Mouse (Mus musculus): ENCODE measurements around the gene Smim27. TPM values are rescaled to one million over a fixed set of nuclear protein-coding genes. Genes with fewer than 3 reads are reported as not detected.

Smim27 gene
- total and polyA plus RNA-seq, 2 experiments from 2014 or later: 3.0 to 13.9 TPM

GRCm38 (mm10) chr4:40227131-40227530 is 42.2 kb upstream of the Smim27 start:
- H3K9me3 ChIP-seq (ENCODE audit: low read length): no peaks in the 10 kb centered on the region
- ATAC-seq (ENCODE audit: low FRiP score): no peak
- H3K4me2 ChIP-seq (ENCODE audit: low read depth, low read length, poor library complexity, severe bottlenecking): no peak overlapping the region
- no peaks in the 10 kb centered on the region for H3K27me3 ChIP-seq (ENCODE audit: insufficient read depth, low read length)
- DNase-seq (ENCODE audit: low spot score): no peak
- H3K36me3 ChIP-seq (ENCODE audit: insufficient read depth, low read length): no peaks in the 10 kb centered on the region
- H3K4me1 ChIP-seq (ENCODE audit: insufficient read depth, low read length): no peaks in the 10 kb centered on the region
- WGBS: 93% methylated on average over 11 of the region's 11 CpGs
- H3K4me3 ChIP-seq (ENCODE audit: low read depth, low read length): no peak overlapping the region
- no peak overlapping the region for H3K9ac ChIP-seq (replicated peaks; ENCODE audit: low read length, poor library complexity, severe bottlenecking)
- H3K27ac ChIP-seq (ENCODE audit: low read depth, low read length): no peak overlapping the region
- no peak for TF ChIP-seq CTCF (IDR thresholded peaks at IDR 0.05)

DNA sequence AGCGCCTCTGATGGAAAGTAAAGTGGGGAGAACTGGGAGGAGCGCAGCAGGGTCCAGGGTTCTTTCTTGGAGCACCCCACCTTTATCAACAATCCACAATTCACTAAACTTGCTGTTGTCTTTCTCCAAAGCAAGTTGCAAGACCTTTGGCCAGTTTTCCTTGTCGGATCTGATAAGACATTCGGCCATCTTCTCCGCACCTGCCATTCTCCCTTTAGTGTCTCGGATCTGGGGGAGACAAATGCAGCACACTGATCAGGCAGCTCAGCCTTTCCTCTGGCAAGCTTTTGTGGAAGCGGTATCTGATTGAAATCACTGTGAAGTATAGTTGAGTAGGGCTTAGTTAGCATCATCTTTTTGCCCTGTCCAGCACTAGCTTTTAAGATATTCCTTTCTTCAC is 41.5 kb upstream of the Smim27 start:
- Histone ChIP-seq H3K4me2 (ENCODE audit: low read depth, low read length, poor library complexity, severe bottlenecking) (no peak overlapping the region), H3K4me1 (ENCODE audit: insufficient read depth, low read length) (no peaks in the 10 kb centered on the region), H3K9me3 (ENCODE audit: low read length) (no peaks in the 10 kb centered on the region), H3K27me3 (ENCODE audit: insufficient read depth, low read length) (no peaks in the 10 kb centered on the region), H3K27ac (ENCODE audit: low read depth, low read length) (no peak overlapping the region), H3K9ac (replicated peaks; ENCODE audit: low read length, poor library complexity, severe bottlenecking) (no peak overlapping the region), H3K36me3 (ENCODE audit: insufficient read depth, low read length) (no peaks in the 10 kb centered on the region), H3K4me3 (ENCODE audit: low read depth, low read length) (no peak overlapping the region)
- no peak for TF ChIP-seq CTCF (IDR thresholded peaks at IDR 0.05)
- DNase-seq (ENCODE audit: low spot score): no peak
- WGBS: 90% methylated on average over 7 of the region's 7 CpGs
- ATAC-seq (ENCODE audit: low FRiP score): no peak

DNA sequence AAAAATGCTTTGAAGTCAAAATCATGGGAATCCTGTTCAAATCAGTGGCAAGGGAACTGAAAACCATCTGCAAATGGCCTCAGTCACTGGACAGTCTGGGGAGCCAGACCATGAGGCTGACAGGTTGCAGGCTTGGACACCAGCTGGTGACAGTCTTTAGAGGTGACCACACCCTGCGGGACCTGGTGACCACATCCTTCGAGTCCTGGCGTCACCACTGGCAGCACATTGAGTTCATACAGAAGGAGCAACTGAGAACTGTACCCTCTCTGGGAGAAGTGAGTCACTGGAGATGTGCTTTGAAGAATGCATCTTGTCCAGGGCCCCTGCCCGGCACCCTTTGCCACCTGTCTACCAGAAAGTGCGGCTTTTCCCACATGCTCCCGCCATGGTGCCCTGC is 39.7 kb upstream of the Smim27 start:
- no peaks in the 10 kb centered on the region for H3K9me3 ChIP-seq (ENCODE audit: low read length)
- TF ChIP-seq CTCF (IDR thresholded peaks at IDR 0.05): no peak
- ATAC-seq (ENCODE audit: low FRiP score) (no peak), DNase-seq (ENCODE audit: low spot score) (no peak)
- H3K9ac ChIP-seq (replicated peaks; ENCODE audit: low read length, poor library complexity, severe bottlenecking): no peak overlapping the region
- H3K27ac ChIP-seq (ENCODE audit: low read depth, low read length): no peak overlapping the region
- no peak overlapping the region for H3K4me2 ChIP-seq (ENCODE audit: low read depth, low read length, poor library complexity, severe bottlenecking)
- H3K4me3 ChIP-seq (ENCODE audit: low read depth, low read length): no peak overlapping the region
- H3K4me1 ChIP-seq (ENCODE audit: insufficient read depth, low read length): no peaks in the 10 kb centered on the region
- no peaks in the 10 kb centered on the region for H3K36me3 ChIP-seq (ENCODE audit: insufficient read depth, low read length)
- 95% methylated on average over 6 of the region's 6 CpGs for WGBS
- H3K27me3 ChIP-seq (ENCODE audit: insufficient read depth, low read length): no peaks in the 10 kb centered on the region

DNA sequence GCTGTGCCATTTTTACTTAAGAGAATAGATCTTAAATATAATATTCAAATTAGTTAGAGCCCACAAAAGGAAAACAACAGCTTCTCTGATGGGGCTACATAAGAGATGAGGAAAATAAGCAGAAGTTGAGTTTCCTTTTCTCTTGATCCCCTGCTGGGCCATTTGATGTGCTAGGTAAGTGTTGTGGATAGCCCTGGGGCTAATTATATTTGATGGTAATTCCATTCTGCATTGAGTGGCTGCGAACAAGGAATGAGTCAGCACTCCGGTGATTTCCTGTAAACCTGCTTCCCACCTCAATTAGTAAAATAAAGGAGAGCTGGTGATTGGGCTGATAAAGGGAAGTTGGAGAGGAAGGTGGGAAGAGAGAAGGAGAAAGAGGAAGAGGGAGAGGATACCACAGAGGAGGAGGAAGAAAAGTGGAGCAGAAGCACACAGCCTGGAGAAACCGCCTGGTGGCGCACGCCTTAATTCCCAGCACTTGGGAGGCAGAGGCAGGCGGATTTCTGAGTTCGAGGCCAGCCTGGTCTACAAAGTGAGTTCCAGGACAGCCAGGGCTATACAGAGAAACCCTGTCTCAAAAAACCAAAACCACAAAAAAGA is 36.2 kb upstream of the Smim27 start:
- H3K9ac ChIP-seq (replicated peaks; ENCODE audit: low read length, poor library complexity, severe bottlenecking): no peak overlapping the region
- no peak for DNase-seq (ENCODE audit: low spot score)
- H3K4me1 ChIP-seq (ENCODE audit: insufficient read depth, low read length): no peaks in the 10 kb centered on the region
- H3K4me3 ChIP-seq (ENCODE audit: low read depth, low read length): no peak overlapping the region
- H3K4me2 ChIP-seq (ENCODE audit: low read depth, low read length, poor library complexity, severe bottlenecking): no peak overlapping the region
- H3K36me3 ChIP-seq (ENCODE audit: insufficient read depth, low read length): no peaks in the 10 kb centered on the region
- WGBS: 94% methylated on average over 7 of the region's 7 CpGs
- no peak for ATAC-seq (ENCODE audit: low FRiP score)
- H3K9me3 ChIP-seq (ENCODE audit: low read length): no peaks in the 10 kb centered on the region
- no peak overlapping the region for H3K27ac ChIP-seq (ENCODE audit: low read depth, low read length)
- TF ChIP-seq CTCF (IDR thresholded peaks at IDR 0.05): no peak
- no peaks in the 10 kb centered on the region for H3K27me3 ChIP-seq (ENCODE audit: insufficient read depth, low read length)

DNA sequence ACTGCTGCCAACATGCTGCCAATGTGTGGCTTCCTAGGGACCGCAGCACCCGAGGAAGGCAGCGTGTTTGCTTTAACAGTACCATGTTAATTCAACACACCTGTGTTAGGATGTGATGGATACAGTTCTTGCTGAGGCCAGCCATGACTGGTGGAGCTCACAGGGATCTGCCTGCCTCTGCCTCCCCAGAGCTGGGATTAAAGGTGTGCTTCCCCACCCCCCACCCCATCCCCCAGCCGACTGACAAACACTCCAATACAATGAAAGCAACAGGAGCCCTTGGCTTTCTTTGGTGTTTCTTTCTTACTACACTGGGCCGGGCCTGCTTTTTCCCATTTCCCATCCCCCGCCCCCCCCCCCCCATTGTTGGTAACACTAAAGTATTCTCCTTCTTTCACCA is 35.1 kb upstream of the Smim27 start:
- no peak overlapping the region for H3K9ac ChIP-seq (replicated peaks; ENCODE audit: low read length, poor library complexity, severe bottlenecking)
- DNase-seq (ENCODE audit: low spot score) (no peak), ATAC-seq (ENCODE audit: low FRiP score) (no peak)
- no peak overlapping the region for H3K4me2 ChIP-seq (ENCODE audit: low read depth, low read length, poor library complexity, severe bottlenecking)
- no peaks in the 10 kb centered on the region for H3K36me3 ChIP-seq (ENCODE audit: insufficient read depth, low read length)
- H3K9me3 ChIP-seq (ENCODE audit: low read length): no peaks in the 10 kb centered on the region
- no peak for TF ChIP-seq CTCF (IDR thresholded peaks at IDR 0.05)
- no peaks in the 10 kb centered on the region for H3K4me1 ChIP-seq (ENCODE audit: insufficient read depth, low read length)
- 74% methylated on average over 6 of the region's 6 CpGs for WGBS
- no peak overlapping the region for H3K27ac ChIP-seq (ENCODE audit: low read depth, low read length)
- H3K4me3 ChIP-seq (ENCODE audit: low read depth, low read length): no peak overlapping the region
- H3K27me3 ChIP-seq (ENCODE audit: insufficient read depth, low read length): no peaks in the 10 kb centered on the region

DNA sequence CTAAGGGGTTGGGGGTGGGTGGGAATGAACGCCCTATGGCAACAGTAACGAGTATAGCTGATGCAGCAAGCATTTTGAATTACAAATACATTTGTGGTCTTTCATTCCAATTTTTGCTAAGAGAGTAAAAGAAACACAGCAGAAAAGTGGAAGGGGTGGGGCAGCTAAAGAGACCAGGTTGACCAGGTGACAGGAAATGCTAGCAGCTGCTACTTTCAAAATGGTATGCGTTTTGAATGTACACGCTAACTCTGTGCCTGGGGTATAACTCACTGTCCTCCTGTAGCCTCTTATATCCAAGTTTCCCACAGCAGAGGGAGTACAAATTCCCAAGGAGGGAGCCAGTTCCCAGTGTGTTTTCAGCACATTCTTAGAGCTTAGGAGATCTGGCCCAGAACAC is 32.5 kb upstream of the Smim27 start:
- WGBS: 87% methylated on average over 4 of the region's 4 CpGs
- Histone ChIP-seq H3K4me3 (ENCODE audit: low read depth, low read length) (no peak overlapping the region), H3K4me2 (ENCODE audit: low read depth, low read length, poor library complexity, severe bottlenecking) (no peak overlapping the region), H3K27me3 (ENCODE audit: insufficient read depth, low read length) (no peaks in the 10 kb centered on the region), H3K4me1 (ENCODE audit: insufficient read depth, low read length) (no peaks in the 10 kb centered on the region), H3K9me3 (ENCODE audit: low read length) (no peaks in the 10 kb centered on the region), H3K9ac (replicated peaks; ENCODE audit: low read length, poor library complexity, severe bottlenecking) (no peak overlapping the region), H3K36me3 (ENCODE audit: insufficient read depth, low read length) (no peaks in the 10 kb centered on the region), H3K27ac (ENCODE audit: low read depth, low read length) (no peak overlapping the region)
- DNase-seq (ENCODE audit: low spot score): no peak
- TF ChIP-seq CTCF (IDR thresholded peaks at IDR 0.05): no peak
- ATAC-seq (ENCODE audit: low FRiP score): no peak

Measured in midbrain, postnatal 0 days (tissue).